Comparison of ENCODE assay signal across 19 mouse cellular contexts in the genomic region with DNA sequence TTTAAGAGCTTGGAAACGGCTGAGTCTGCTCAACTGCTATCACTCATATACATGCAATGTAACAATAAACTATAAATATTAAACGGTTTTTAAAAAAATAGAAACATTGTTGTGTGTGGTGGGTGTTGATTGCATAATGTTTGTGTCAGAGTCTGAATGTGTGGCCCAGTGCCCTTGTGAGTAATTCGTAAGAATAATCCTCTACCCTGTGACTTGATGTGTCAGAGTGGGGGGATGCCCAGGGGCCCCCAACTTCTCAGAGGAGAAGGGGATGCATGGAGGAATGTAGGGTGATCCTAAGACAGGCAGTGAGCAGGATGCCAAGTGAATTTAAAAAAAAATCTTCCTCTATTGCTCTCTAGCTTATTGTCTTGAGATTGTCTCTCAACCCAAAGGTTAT.
"Had no signal": no experiment of that assay in that cellular context is flagged by ENCODE, and none has a peak within 500 bp of the region (broad histone marks: within the 10 kb centered on the region; RNA-seq: fewer than 3 reads in every experiment).

No protein-coding gene starts in this region.

- H3K4me3 ChIP-seq: liver, embryonic 15.5 days; lung, embryonic 15.5 days; midbrain, embryonic 10.5 days; midbrain, embryonic 12.5 days; myocyte; neural tube, embryonic 13.5 days; neural tube, embryonic 15.5 days had no signal

- DNase-seq: liver, postnatal 0 days; lung, adult 2 months; lung, postnatal 4 days; retina, postnatal 1 day; right cerebral cortex, adult 18-20 months; right cerebral cortex, postnatal 25 days; right cerebral cortex, postnatal 4 days; spleen, adult 18-20 months; thymus, adult 18-20 months; thymus, postnatal 14 days; thymus, postnatal 36 days had no signal

- H3K27ac ChIP-seq: liver, embryonic 15.5 days; lung, embryonic 15.5 days; midbrain, embryonic 10.5 days; midbrain, embryonic 12.5 days; neural tube, embryonic 13.5 days; neural tube, embryonic 15.5 days had no signal

- H3K4me2 ChIP-seq: liver, embryonic 15.5 days; lung, embryonic 15.5 days; midbrain, embryonic 12.5 days; neural tube, embryonic 13.5 days; neural tube, embryonic 15.5 days had no signal

- ATAC-seq: liver, postnatal 0 days; lung, postnatal 0 days had no signal

- H3K4me1 ChIP-seq: liver, embryonic 15.5 days; lung, embryonic 15.5 days; midbrain, embryonic 12.5 days; neural tube, embryonic 13.5 days; neural tube, embryonic 15.5 days had no signal

- H3K36me3 ChIP-seq: liver, embryonic 15.5 days; lung, embryonic 15.5 days; midbrain, embryonic 10.5 days; midbrain, embryonic 12.5 days; neural tube, embryonic 13.5 days; neural tube, embryonic 15.5 days had no signal

- H3K27me3 ChIP-seq: liver, embryonic 15.5 days; lung, embryonic 15.5 days; midbrain, embryonic 12.5 days; neural tube, embryonic 13.5 days; neural tube, embryonic 15.5 days had no signal

- H3K9ac ChIP-seq: liver, embryonic 15.5 days; liver, postnatal 0 days; lung, embryonic 15.5 days; midbrain, embryonic 12.5 days; neural tube, embryonic 13.5 days; neural tube, embryonic 15.5 days had no signal

- H3K9me3 ChIP-seq: liver, embryonic 15.5 days; lung, embryonic 15.5 days; midbrain, embryonic 10.5 days; midbrain, embryonic 12.5 days; neural tube, embryonic 13.5 days; neural tube, embryonic 15.5 days had no signal
